Mouse (Mus musculus) adrenal gland, postnatal 10 days (tissue): Measurements from ENCODE around the gene Ccnk. TPM values are rescaled to one million over a fixed set of nuclear protein-coding genes. Genes with fewer than 3 reads are reported as not detected.

Source experiments
- DNase-seq: peaks from one replicate; pipeline ENCODE4 v3.0.0; 2021; ENCODE audit warnings: mixed read lengths
- long read RNA-seq, 2 experiments: library from polyadenylated mRNA; stranded (forward); transcript quantifications; one replicate each; pipeline ENCODE4 v2.0.0; 2021
- total RNA-seq, 2 experiments: library from RNA; stranded (reverse); gene quantifications; 2 replicates each; pipeline ENCODE4 v1.2.3; 2021

Gene Ccnk
- 10 to 100 TPM; 30.0 to 30.7 TPM for total RNA-seq
- long read RNA-seq, experiment 1, partial matches to known transcripts, result 0 of 7 reads
- long read RNA-seq, experiment 1, other reads (novel, unspliced or antisense), result 7 of 7 reads
- long read RNA-seq, experiment 2, partial matches to known transcripts, result 0 of 2 reads
- long read RNA-seq, experiment 2, other reads (novel, unspliced or antisense), result 2 of 2 reads

DNA sequence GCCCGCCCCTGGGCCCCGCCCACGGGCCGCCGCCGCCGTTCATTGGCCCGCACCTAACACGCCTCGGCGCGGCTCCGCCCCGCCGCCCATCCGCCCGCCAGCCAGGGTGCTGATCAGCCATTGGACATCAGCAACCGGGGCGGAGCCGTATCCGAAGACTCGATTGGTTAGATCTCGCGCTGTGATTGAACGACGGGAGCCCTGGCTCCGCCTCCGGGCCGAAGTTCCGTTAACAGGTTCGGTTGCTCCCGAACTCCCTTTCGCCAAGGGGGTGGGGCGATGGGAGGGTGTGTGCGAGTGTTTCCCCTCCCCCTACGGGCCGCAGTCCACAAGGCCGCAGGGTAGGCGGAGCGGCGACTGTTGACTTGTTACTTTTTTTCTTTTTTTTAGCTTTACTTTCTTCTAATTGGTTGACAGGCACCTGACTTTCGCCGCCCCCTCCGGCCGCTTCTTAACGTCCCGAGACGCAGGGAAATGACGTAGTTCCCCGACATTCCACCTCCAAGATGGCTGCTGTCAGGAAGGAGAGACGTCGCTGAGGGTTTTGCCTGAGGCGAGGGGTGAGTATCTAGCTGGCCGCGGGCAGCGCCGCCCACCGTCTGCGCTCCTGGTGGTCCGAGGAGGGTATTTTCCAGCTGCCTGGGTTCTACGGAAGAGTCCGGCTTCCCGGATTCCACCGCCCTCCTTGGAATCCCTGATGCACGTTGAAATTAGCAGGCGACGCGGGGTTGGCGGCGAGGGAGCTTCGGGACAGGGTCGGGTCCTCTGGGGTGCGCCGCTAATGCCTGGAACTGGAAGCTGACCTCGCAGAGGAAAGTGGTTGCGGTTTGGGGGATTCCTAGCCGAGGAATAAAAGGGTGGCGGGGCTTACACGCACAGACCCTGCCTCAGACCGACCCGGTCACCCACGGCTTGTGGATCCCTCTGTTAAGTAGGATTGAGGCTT is at the start of gene Ccnk:
Gene Ccnk (plus strand): TSS at position 259 of the 946 bp plus-strand sequence.
- DNase-seq, result peak; percentile 99

DNA sequence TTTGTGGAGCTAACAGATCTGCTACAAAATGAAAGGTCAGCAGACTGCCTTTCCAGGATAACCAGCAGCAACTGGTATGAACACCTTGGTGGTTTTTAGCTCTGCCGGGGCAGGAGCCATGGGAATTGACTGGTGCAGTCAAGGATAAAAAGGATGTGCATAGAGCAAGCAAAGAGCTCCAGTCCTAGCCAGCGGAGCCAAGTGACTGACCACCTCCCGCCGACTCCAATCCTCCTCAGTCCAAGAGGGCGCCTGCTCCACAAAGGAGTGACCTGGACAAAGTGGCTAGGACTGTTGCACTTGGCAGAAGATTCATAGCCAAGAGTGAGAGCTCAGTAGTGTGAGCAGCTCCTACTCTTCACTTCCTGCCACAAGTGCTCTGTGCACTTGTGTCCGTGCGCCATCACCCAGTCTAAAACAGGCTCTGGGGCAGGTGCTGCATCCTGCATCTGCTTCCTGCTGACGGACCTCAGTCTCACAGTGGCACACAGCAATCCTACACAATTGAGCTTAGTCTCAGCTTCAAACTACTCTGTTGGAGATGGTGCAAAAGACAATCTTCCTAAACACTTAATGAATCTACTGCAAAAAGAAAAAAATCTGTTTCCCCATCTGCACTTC is 46.8 kb upstream of the Ccnk start:
- no peak for DNase-seq

DNA sequence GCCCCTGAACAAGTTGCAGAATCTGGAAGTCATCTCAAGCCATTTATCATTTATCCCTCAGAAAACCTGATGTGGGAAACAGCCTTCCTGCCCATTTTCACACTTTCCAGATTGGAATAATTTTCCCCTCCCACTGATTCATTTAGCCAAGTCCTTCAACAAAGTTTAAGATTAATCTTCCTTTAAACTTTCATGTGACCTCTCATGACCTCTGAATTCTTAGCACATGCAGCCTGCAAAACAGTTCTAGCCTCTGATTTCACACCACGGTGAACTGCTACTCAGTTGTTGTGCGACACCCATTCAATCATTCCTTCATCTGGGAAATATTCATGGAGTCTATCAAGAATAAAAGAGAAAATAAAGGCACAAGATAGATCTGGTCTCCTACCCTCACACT is 46.2 kb upstream of the Ccnk start:
- DNase-seq, result no peak

DNA sequence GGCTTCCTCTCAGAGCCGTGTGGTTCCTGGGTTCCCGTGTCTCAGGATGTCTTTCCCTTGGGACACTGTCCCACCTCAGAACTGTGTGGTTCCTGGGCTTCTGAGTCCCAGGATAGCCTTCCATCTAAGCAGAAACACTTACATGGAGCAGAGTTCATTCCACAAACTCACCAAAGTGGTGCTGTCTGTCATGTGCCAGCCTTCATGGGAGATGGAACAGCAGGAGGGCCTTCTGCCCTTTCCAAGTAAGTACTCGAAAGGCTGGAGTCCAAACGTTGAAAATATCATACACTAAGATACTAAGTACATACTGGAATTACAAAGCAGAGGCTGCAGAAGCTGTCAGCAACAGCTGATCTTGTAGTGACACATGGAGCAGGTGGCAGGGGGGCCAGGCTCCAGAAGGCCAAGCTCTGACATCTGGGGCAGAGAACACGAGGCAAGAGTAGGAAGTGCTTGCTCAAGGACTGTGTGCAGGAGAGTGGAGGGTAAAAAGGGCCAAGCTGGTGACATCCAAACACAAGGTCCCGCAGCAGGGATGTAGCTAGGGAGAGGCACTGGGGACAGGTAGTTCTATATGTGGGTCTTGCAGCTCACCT is 43.7 kb upstream of the Ccnk start:
- DNase-seq, result no peak

DNA sequence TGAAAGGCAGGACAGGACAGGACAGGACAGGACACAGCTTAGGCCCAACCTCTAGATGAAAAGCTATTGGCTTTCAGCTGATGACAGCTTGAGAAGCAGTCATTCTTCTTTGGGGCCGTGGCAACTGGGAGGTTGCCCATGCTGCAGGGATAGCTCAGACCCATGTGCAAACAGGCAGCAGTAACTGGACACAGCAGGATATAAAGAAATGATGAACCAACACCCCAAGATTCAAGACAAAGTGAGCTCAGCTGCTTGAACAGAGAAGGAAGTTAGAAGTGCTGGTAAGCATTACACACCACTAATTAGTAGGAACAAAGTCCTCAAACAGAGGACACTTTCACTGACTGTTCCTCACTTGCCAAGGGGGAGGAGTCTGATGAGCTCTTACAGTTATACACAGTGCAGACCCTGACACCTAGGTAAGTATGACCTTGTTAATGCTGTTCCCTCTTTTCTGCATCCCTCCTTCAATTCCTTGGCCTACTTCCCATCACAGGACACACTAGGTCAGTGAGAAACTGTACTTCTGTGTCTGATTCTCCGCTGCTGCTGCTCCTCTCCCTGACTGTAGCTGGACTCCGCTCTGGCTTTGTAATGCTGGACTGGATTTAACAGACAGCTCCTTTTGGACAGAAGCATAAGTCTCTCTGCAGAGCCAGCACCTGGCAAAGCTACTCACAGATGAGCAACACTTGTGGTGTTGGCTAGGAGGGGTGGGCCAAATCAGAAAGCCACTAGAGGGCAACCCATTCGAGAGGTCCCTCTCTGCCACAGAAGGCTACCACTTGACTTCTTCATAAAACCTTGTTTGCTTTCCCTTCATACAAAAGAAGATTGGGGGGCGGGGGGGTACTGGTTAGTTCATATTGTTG is 35.5 kb upstream of the Ccnk start:
- no peak for DNase-seq

DNA sequence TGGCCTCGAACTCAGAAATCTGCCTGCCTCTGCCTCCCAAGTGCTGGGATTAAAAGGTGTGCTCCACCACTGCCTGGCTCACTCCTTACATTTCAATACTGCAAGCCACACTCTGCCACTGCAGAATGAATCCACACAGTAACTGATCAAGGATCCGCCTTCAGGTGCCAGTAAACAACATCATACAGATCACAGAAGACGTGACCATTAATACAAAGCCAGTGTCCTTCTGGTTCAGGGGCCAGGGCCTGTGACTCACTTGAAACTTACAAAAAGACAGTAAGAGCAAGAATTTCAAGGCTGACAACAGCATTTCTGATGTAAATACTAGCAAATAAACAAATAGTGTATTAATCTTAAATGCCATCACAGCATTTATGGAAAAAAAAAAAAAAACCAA is 34.2 kb upstream of the Ccnk start:
- DNase-seq, result no peak

DNA sequence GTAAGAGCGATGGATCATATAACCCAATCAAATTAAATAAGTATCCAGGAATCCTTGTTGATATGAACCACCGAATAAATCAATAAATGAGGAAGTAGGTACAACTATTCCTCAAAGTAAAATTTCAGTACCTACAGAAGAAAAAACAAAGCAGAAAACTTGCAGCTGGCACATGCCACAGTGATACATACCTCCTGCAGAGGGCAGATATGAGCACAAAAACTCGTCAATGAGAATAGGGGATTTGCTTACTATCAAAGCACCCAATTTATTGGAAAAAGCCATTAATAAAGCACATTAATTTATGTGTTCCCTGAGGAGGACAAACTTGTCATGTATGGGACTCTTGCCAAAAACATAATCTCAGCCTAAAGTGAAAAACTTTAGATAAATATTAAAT is 29.6 kb upstream of the Ccnk start:
- no peak for DNase-seq

DNA sequence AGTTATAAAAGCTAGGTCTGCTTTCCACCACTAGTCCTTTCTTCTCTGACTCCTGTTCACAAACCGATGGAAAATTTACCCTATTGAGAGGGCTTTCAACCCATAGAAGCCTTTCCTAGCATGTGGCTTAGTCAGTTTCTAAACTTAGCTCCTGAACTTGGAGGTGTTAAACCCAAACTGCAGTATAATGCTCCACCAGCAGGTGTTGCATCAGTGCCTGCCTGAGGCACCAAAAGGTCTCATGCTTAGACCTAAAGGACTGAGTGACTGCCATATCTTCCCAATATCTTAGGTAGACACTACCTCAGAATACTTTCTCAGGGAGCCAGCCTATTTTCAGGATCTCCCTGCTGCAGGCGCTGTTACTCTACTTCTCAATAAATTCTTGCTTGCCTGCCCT is 26.6 kb upstream of the Ccnk start:
- no peak for DNase-seq

DNA sequence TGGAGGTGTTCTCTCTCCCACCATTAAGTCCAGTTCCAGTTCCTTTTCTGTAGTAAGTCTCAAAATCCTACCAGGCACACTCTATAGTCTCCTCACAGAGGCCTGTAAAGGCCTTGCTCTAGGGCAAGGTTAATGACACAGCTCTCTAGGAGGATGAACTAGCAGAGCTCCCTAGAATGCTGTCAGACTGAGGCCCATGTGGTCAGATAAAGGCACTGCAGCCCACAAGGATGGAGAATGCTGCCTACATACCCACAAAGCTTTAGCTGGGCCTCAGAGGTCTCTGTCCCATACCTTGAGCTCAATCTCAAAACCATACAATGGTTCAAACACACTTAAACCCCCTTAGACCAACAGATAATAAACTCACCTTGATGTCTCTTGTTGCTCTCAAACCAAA is 19.5 kb upstream of the Ccnk start:
- DNase-seq, result no peak

DNA sequence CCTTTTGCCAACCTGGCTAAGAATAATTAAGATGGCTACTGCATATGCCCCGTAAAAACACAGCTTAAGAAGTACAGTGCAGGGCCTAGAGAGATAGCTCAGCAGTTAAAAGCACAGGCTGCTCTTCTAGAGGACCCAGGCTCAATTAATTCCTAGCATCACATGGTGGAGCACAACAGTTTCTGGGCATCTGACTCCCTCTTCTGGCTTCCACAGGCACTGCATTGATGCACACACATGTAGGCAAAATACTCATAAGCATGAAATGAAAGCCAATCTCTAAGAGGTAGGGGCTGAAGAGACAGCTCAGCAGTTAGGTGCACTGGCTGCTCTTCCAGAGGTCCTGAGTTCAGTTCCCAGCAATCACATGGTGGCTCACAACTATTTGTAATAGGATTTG is 17.3 kb upstream of the Ccnk start:
- no peak for DNase-seq

DNA sequence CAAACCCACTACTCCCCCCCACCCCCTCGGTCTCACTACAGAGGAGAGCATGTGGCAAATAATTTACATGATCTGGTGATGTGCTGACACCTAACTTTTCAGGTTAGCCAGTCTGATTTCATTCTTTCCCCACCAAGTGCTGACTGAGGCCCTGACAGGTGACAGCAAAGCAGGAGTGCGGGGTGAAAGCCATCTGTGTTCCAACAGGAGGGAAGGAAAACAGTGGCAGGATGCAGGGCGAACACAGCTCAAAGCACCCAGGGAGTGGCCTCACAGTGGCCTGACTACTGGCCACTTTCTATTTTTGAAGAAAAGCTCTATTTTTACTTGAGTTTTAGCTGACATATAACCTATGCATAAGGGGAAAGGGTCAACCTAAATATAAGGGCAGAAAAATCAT is 15.7 kb upstream of the Ccnk start:
- no peak for DNase-seq

DNA sequence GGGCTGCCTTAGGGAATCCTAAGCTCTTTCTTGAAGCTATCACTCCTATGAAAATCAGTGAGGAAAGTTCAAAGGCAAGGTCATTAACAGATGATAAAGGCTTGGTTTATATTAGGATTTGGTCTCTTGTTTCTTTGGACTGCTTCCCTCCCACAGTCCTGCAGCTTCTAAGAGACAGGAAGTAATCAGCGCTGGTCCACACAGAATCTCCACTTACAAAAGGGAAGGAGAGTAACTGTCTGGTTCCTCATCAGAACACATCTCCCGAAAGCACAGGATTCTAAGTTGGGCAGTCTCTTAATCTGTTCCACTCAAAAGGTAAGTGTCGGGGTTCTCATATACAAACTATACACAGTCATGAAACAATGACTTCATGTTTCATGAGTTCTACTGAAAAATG is 10.5 kb upstream of the Ccnk start:
- DNase-seq, result no peak

DNA sequence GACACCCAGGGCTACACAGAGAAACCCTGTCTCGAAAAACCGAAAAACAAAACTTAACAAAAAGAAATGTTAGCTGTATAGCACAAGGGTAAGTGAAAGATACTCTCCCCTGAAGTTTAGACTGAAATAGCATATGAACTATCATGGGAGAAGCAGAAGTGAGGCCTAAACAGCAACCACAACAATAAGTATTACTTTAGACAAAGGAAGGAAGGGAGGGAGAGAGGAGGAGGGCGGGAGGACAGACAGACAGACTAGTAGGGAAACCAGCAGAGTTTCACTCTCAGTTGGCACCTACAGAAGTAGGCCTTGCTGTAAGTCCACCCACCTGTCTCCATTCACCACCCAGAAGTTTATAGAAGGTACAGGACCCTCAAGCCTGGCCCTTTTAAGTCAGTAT is 8.9 kb upstream of the Ccnk start:
- DNase-seq, result no peak

DNA sequence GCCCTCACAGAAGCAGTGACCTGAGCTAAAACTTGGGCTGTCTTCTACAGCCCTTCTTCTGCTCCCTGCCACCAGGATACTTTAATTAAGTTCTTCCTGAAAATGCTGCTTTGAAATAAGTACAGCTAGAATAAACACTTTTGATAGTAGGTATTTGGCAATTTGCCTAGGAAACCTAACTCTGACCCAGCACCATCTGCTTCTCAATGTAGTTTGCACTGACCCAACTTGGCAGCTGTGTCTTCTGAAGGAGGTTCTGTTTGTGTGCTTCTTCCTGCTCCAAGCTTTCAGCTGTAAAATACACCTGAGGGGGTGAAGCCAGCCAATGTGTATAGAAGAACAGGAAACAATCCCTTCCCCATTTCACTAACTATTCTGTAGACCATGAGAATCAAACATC is 8.0 kb upstream of the Ccnk start:
- DNase-seq, result no peak

DNA sequence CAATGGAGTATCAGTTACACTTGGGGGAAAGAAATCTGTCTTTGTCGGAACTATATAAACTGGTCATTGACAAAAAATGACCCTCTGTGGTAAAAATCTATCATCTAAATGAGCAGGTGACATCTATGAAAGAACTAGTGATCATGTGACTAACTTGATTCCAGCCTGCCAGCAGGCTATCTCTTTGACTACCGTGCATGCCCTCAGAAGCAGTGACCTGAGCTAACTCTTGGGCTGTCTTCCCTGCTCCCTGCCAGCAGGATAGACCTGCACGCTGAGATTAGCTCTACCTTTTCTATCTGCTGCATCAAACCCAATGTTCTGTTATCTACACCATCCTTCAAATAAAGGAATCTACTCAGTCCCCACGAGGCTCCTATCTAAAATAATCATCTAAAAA is 6.7 kb upstream of the Ccnk start:
- no peak for DNase-seq

DNA sequence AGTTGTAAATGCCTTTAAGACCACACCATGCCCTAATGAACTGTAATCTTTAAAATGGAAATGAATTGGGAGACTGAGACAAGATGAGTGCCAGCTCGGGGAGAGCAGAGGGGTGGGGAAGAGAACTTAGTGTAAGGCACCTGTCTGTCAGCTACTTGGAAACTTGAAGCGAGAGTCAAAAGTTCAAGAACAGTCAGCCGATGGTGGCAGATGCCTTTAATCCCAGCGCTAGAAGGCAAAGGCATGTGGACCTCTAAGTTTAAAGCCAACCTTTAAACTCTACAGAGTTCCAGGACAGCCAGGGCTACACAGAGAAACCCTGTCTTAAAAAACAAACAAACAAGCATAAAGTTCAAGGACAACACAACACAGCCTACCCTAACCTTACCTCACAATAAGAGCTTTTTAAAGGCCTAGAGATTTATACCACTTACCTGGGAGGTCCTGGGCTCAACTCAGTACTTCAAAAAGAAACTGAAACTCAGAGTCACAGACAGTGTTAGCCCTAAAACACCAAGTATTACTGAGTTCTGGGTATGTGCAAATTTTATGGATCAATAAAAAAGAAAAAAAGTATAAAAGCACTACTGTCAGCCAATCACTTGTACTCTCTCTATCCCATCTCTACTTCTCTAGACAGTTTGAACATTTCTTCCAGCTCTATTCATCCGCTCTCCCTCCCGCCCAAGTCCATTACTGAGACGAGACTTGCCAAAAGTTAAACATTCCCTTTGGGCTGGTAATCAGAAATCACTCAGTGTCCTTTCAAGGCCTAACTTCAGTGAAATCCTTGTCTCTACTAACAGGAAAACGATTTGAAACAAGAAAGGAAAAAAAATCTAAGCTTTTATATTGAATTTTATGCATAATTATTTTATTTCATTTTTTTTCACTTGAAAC is 4.5 kb upstream of the Ccnk start:
- no peak for DNase-seq

DNA sequence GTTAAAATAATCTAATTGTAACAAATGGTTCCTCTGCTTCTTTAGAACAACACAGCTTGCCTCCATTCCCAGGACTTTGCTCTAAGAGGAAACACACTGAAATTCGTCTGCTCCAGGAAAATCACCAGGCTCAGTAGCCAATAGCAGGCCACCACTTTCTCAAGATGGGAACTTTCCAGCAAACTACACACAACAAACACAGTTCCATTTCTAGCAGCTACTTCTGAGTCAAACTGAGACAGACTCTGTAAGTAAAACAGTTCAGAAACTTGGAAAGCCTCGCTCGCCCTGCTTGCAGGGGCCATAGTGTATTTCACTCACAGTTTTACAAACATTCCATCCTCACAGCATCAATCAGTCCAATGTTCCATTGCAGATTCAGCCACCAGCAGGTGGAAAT is 3.0 kb upstream of the Ccnk start:
- DNase-seq, result no peak

DNA sequence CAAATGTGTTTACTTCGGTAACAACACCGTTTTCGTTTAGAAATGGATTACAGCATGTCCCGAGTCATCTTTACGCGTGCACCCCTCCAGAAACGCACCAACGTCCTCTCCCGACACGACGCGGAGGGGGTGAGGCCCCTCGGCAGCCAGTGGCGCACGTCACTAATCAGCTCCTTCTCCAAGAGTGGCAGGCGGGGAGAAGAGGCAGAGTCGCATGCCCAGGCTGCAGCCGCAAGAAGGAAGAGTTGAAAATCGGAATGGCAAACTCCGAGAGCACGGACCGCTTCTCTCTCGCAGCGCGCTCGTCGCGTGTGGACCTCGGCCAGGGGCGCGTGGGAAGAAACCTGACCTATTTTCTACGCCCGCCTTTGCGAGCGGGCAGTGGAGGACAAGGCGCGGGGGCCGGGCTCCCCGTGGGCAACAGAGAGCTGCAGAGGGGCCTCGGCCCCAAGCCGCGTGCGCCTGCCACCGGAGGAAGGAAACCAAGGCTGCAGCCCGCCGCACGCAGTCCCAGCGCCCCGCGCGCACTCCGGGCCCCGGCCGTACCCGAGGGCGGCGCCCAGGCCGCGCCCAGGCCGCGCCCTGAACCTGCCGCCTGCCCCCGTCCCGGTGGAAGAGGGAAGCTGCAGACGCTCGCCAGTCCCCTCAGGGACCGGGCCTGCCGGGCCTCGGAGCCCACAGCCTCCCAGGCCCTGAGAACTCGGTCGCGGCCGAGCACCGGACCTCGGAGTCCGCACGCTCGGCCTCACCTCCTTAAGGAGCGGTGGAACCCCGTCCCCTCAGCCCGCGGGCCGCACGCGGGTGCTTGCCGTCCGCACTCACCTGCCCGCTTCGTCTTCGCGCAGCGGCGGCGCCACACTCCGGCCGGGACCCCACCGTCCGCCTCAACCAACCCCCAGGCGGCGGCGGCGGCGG is 791 bp upstream of the Ccnk start:
- DNase-seq, result peak; percentile 67

DNA sequence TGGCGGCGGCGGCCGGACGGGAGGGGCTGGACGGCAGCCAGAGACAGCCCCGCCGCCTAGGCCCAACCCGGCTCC is 296 bp upstream of the Ccnk start, which contains the start of gene Setd3:
Gene Setd3 (minus strand): TSS at position 69 of the 75 bp plus-strand sequence.
- DNase-seq, result no peak

DNA sequence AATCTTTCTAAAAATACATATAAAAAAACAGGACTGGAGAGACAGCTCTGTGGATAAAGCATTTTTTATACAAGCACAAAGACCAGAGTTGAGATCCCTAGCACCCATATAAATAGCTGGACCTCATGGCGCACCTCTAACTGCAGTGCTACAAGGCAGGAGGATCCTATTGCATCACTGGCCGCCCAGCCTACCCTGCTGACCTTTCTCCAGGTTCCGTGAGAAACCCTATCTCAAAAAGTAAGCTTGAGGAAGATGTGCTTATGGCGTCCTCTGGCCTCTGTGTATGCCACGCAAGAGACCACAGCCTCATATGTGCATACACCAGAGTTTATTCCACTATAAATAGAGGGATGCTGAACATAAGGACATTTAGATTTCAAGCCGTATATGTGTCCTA is 2.3 kb downstream of the Ccnk start:
- no peak for DNase-seq
